Mouse (Mus musculus) MEL (cell line): ENCODE measurements at regions not wholly inside any gene's neighbourhood (a gene's known extent, or its start where the extent isn't known, plus 50 kb on each side); places are given as distances from the start of the nearest gene placed in this dataset.

Experiments used
- CHD1 ChIP-seq: IDR thresholded peaks from 2 replicates; pipeline ENCODE4 v1.6.1; 2012; ENCODE audit warnings: low read depth, mild to moderate bottlenecking, inconsistent platforms, low read length, improper control_type of control experiment
- CTCF ChIP-seq, 3 experiments: IDR thresholded peaks in 2 of 3; conservative IDR thresholded peaks in 1 of 3; 2 replicates each; pipeline ENCODE4 v1.5.1; 2011 to 2012; ENCODE audit warnings: low read length in 3 of 3, low read depth in 2 of 3, mild to moderate bottlenecking in 2 of 3, improper control_type of control experiment in 1 of 3, inconsistent platforms in 1 of 3, mixed read lengths in 1 of 3, moderate library complexity in 1 of 3; ENCODE audit not compliant: control insufficient read depth in 1 of 3, insufficient read depth in 1 of 3, poor library complexity in 1 of 3, severe bottlenecking in 1 of 3
- ELF1 ChIP-seq: IDR thresholded peaks from 2 replicates; pipeline ENCODE4 v1.6.1; 2014; ENCODE audit warnings: low read depth, mild to moderate bottlenecking, inconsistent platforms, low read length, improper control_type of control experiment, moderate library complexity
- GATA1 ChIP-seq: IDR thresholded peaks from 2 replicates; pipeline ENCODE4 v1.6.1; 2011; ENCODE audit warnings: low read depth, low read length, improper control_type of control experiment
- MAX ChIP-seq: IDR thresholded peaks from 2 replicates; pipeline ENCODE4 v1.6.1; 2011; ENCODE audit warnings: low read length, improper control_type of control experiment
- NELFE ChIP-seq: IDR thresholded peaks from 2 replicates; pipeline ENCODE4 v1.6.1; 2011; ENCODE audit warnings: low read depth, low read length, improper control_type of control experiment
- POLR2A ChIP-seq, 2 experiments: IDR thresholded peaks; 2 replicates each; pipeline ENCODE4 v1.6.1; 2011 to 2012; ENCODE audit warnings: low read length in 2 of 2, mild to moderate bottlenecking in 2 of 2, control low read depth in 1 of 2, improper control_type of control experiment in 1 of 2, low read depth in 1 of 2, moderate library complexity in 1 of 2; ENCODE audit not compliant: control insufficient read depth in 1 of 2, insufficient read depth in 1 of 2, poor library complexity in 1 of 2
- SIN3A ChIP-seq: IDR thresholded peaks from 2 replicates; pipeline ENCODE4 v1.6.1; 2012; ENCODE audit warnings: low read length, improper control_type of control experiment, inconsistent platforms
- TAL1 ChIP-seq: IDR thresholded peaks from 2 replicates; pipeline ENCODE4 v1.6.1; 2012; ENCODE audit warnings: mild to moderate bottlenecking, inconsistent platforms, low read length, moderate library complexity, mixed read lengths
- USF2 ChIP-seq, 2 experiments: IDR thresholded peaks; 2 replicates each; pipeline ENCODE4 v1.6.1; 2011 to 2012; ENCODE audit warnings: improper control_type of control experiment in 2 of 2, low read length in 2 of 2, borderline replicate concordance in 1 of 2, inconsistent platforms in 1 of 2, low read depth in 1 of 2, mild to moderate bottlenecking in 1 of 2; ENCODE audit not compliant: insufficient read depth in 1 of 2

- TF ChIP-seq NELFE = no peak
- no peak for TF ChIP-seq CTCF (IDR thresholded peaks at IDR 0.05 in 2 of 3, conservative IDR thresholded peaks at IDR 0.05 in 1 of 3; ENCODE audit: control insufficient read depth in 1 of 3, insufficient read depth in 1 of 3, low read depth in 2 of 3, low read length in 3 of 3, poor library complexity in 1 of 3, severe bottlenecking in 1 of 3)
- no peak for TF ChIP-seq MAX
- TF ChIP-seq TAL1 = no peak
- no peak for TF ChIP-seq POLR2A (IDR thresholded peaks at IDR 0.05; ENCODE audit: control insufficient read depth in 1 of 2, insufficient read depth in 1 of 2, low read depth in 1 of 2, low read length in 2 of 2, poor library complexity in 1 of 2)
- no peak for TF ChIP-seq SIN3A
- TF ChIP-seq USF2 (IDR thresholded peaks at IDR 0.05; ENCODE audit: borderline replicate concordance in 1 of 2, insufficient read depth in 1 of 2, low read depth in 1 of 2, low read length in 2 of 2) = no peak
- TF ChIP-seq GATA1 = no peak
- TF ChIP-seq ELF1 = no peak
- no peak for TF ChIP-seq CHD1
These were observed 1681.7 kb upstream of the 5930422O12Rik start for GRCm38 (mm10) chr8:31746855-31747254.
